Mouse (Mus musculus) kidney, adult 18-20 months (tissue): ENCODE results near the gene Tcl1b2.
"Not testable (repeated sequence)": the region's sequence is repeated elsewhere in the genome, so short reads cannot be mapped to it uniquely, and the experiment has no call there.

Experiments used
- DNase-seq: peaks from one replicate; pipeline ENCODE4 v3.0.0; 2021

Tcl1b2 gene

DNA sequence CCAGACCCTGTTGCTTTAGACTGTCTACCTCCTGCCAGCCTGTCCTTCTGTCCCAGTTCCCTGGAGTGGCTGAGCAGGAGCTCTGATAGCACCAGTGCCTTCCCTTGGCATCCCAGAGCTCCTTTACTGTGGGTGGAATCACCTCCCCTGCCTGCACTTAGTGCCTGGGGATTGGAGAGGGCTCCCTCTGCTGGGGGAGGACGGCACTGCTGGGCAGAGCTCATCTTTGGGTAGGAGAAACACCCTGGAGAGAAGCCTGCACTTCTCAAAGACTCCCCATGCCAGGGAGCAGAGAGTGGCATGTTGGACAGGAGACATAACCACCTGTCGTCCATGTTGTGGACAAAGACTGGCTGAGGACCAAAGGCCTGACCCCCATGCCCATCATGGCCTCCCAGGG lies 28.5 kb downstream of the Tcl1b2 start:
- peak; percentile 70 for DNase-seq

DNA sequence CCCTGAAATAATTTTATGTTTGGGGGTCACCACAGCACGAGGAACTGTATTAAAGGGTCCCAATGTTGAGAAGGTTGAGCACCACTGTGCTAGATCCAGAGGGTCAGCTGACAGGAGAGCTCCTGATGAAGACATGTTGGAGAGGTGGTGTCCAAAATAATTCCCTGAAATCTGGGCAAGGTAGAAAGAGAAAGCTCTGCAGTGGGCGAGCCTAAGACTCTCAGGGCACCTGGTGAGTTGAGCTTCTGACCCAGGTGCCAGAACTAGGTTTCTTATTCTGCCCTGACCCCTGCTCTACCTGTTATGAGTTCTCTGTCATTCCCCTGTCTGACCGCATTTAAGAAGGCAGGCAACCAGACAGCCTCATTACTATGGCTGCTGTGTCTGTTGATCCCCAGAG lies 30.2 kb downstream of the Tcl1b2 start, which contains the start of gene Tcl1b5:
TSS of gene Tcl1b5 (plus strand) at position 301 of the 400 bp plus-strand sequence.
- not testable (repeated sequence) for DNase-seq

- not testable (repeated sequence) for DNase-seq
Measured at GRCm38 (mm10) chr12:105181040-105181644, 35.3 kb downstream of the Tcl1b2 start.

DNA sequence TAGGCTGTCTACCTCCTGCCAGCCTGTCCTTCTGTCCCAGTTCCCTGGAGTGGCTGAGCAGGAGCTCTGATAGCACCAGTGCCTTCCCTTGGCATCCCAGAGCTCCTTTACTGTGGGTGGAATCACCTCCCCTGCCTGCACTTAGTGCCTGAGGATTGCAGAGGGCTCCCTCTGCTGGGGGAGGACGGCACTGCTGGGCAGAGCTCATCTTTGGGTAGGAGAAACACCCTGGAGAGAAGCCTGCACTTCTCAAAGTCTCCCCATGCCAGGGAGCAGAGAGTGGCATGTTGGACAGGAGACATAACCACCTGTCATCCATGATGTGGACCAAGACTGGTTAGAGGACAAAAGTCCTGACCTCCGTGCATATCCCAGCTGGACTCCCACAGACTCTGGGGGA lies 43.2 kb downstream of the Tcl1b2 start:
- peak; percentile 20 for DNase-seq

DNA sequence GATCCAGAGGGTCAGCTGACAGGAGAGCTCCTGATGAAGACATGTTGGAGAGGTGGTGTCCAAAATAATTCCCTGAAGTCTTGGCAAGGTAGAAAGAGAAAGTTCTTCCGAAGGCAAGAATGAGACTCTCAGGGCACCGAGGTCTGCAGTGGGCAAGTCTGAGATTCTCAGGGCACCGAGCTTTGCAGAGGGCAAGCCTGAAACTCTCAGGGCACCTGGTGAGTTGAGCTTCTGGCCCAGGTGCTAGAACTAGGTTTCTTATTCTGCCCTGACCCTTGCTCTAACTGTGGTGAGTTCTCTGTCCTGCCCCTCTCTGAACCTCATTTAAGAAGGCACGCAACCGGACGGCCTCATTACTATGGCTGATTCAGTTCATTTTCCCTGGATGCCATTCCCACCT lies 44.9 kb downstream of the Tcl1b2 start, which contains the start of gene Tcl1b3:
TSS of gene Tcl1b3 (plus strand) at position 301 of the 400 bp plus-strand sequence.
- DNase-seq, result not testable (repeated sequence)

GRCm38 (mm10) chr12:105199684-105200497 lies 54.1 kb downstream of the Tcl1b2 start:
- DNase-seq, result not testable (repeated sequence)

DNA sequence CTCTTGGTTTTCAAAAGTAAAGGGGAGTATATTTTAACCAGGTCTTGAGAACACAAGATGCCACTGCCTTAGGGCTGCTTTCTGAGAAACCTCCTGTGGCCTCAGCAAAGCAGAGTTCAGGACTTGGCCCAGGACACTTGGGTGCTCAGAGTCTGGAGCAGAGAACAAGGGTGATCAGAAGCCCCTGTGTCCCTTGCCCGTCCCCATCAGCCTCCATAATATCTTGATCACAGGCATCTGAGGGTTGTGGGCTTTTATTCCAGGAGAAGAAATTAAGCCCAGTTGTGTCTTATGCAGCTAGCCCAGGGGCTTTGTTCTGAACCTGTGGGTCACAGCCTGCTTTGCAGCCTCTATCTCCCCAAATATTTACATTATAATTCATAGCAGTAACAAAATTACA lies 55.8 kb downstream of the Tcl1b2 start, which contains the start of gene Tcl1b4:
TSS of gene Tcl1b4 (plus strand) at position 301 of the 400 bp plus-strand sequence.
- not testable (repeated sequence) for DNase-seq
